Mouse (Mus musculus) erythroblast, embryonic 14.5 days (primary cell): ENCODE results near the gene Pbrm1.

Experiments
- GATA1 ChIP-seq: IDR thresholded peaks from 2 replicates; pipeline ENCODE4 v1.6.1; 2012; ENCODE audit warnings: low read length, inconsistent platforms, mixed read lengths
- TAL1 ChIP-seq: IDR thresholded peaks from 3 replicates; pipeline ENCODE4 v1.6.1; 2012; ENCODE audit warnings: low read length, inconsistent platforms, mixed read lengths

- TF ChIP-seq TAL1: no peak
- no peak for TF ChIP-seq GATA1
These were observed 116.8 kb downstream of the Pbrm1 start for GRCm38 (mm10) chr14:31135495-31136410.
